Mouse (Mus musculus) CD4-positive, CD25-positive, alpha-beta regulatory T cell (primary cell): ENCODE results near the gene Fkbp15. TPM values are rescaled to one million over a fixed set of nuclear protein-coding genes. Genes with fewer than 3 reads are reported as not detected.

Experiments
- polyA plus RNA-seq: library from polyadenylated mRNA; unstranded; fragments of 100-300 nt; shearing (Covaris generic); gene quantifications from one replicate; pipeline ENCODE4 v1.2.1, GENCODE M21; 2017

Fkbp15 gene
- polyA plus RNA-seq = 62.1 TPM

DNA sequence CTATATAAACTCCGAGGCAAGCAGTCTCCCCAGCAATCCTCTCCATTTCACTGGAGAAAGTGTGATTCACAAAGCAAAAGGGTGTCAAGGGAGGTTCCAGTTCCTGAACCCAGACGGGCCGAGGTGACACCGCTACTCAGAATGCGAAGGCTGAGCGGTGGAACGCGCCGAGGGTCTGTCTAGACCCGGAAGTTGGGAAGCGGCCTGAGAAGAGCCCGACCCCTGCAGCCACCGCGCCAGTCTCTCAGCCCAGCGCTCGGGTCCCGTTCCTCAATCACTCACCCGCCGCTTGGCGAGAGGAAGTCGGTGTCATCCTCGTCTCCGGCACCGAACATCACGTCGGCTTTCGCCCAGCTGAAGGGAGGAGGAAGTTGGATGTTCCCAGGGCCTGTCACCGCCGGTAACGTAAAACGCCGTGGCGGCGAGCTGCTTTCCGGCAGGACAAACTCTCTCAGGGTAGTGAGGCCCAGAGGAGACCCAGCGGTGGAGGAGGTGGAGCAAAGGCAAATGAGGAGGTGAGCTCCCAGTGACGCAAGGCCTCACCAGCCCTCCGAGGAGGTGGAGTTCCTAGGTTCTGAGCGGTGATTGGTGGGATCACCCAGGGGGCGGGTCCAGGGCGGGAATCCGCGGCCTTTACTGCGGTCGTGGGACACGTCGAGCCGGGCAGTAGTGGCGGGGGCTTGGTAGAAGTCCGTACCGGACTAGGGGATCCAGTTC, at the start of gene Fkbp15, which contains the start of gene Slc31a1:
Gene Fkbp15 (minus strand): TSS at position 461 of the 717 bp plus-strand sequence.
Gene Slc31a1 (plus strand): TSS at position 640 of the 717 bp plus-strand sequence.

DNA sequence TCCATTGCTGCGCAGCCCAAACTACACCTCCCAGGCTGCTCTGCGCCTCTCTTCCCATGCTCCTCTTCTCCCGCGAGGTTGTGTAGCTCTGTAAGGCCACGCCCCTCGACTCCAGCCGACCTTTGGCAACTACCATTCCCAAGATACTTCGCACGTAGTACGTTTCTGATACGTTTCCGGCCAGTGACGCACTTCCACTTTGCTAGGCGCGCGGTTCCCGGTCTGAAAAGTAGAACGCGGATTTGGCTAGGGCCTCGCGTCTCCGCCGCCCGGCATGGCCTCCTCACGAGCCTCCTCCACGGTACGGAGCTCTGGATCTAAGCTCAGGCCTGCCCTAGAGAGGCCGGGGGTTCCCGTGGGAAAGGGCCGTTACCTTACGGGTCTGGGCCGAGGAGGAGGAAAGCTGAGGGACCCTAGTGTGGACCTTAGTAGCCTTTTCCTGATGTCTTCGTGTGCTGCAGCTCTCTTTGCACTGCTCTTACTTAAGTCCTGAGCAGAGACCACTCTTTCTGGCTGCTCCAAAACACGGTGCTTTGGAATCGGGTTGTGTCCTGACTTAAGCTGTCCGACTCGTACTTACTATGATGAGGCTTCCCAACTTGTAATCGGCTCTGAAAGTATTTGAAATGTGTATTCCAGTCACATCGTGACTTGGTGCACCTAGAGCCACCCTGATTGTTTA, 48.4 kb upstream of the Fkbp15 start, which contains the start of the genes Cdc26 and Prpf4:
Gene Cdc26 (minus strand): TSS at position 42 of the 682 bp plus-strand sequence.
Gene Prpf4 (plus strand): TSS at position 197 of the 682 bp plus-strand sequence.

DNA sequence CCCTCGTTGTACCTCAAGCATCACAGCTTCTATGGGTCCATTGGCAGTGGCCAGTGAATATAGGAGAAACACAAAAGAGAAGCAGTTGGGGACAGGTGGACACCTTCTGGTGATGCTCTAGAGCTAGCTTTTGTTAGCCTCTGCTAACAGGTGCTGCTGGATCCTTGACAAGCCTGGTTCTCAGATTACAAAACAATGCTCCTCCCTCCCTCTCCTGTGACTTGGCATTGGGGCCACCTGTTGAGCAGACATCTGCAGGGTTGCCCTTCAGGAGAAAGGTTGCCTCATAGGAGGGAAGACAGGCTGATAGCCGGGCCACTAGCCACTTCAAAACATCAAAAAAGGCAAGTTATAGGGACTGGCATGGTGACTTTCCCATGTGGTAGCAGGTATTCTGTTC, 98.1 kb downstream of the Fkbp15 start, which contains the start of gene Slc31a2:
Gene Slc31a2 (plus strand): TSS at position 287 of the 400 bp plus-strand sequence.

Other genes starting within 250 kb of the Fkbp15 start
- not detected for gene Mup21, start 209.7 kb downstream of the Fkbp15 start, polyA plus RNA-seq
- not detected for gene Zfp37, start 129.5 kb downstream of the Fkbp15 start, polyA plus RNA-seq
- gene Slc31a2, start 98.0 kb downstream of the Fkbp15 start, polyA plus RNA-seq = 18.4 TPM
- 7.9 TPM for gene Slc31a1, start 179 bp upstream of the Fkbp15 start, polyA plus RNA-seq
- gene Cdc26, start 48.1 kb upstream of the Fkbp15 start, polyA plus RNA-seq = 91.5 TPM
- gene Prpf4, start 48.2 kb upstream of the Fkbp15 start, polyA plus RNA-seq = 26.6 TPM
- not detected for gene Rnf183, start 74.7 kb upstream of the Fkbp15 start, polyA plus RNA-seq
- gene Wdr31, start 110.3 kb upstream of the Fkbp15 start, polyA plus RNA-seq = 0.34 TPM
- 2.7 TPM for gene Bspry, start 119.5 kb upstream of the Fkbp15 start, polyA plus RNA-seq
- gene Hdhd3, start 142.9 kb upstream of the Fkbp15 start, polyA plus RNA-seq = 0.98 TPM
- gene Alad, start 159.4 kb upstream of the Fkbp15 start, polyA plus RNA-seq = 41.6 TPM
- gene Pole3, start 164.5 kb upstream of the Fkbp15 start, polyA plus RNA-seq = 24.9 TPM
- not detected for gene 4933430I17Rik, start 164.8 kb upstream of the Fkbp15 start, polyA plus RNA-seq
- 99.2 TPM for gene Rgs3, start 199.3 kb upstream of the Fkbp15 start, polyA plus RNA-seq